Comparison of ENCODE assay signal across 8 mouse cellular contexts in the genomic region with DNA sequence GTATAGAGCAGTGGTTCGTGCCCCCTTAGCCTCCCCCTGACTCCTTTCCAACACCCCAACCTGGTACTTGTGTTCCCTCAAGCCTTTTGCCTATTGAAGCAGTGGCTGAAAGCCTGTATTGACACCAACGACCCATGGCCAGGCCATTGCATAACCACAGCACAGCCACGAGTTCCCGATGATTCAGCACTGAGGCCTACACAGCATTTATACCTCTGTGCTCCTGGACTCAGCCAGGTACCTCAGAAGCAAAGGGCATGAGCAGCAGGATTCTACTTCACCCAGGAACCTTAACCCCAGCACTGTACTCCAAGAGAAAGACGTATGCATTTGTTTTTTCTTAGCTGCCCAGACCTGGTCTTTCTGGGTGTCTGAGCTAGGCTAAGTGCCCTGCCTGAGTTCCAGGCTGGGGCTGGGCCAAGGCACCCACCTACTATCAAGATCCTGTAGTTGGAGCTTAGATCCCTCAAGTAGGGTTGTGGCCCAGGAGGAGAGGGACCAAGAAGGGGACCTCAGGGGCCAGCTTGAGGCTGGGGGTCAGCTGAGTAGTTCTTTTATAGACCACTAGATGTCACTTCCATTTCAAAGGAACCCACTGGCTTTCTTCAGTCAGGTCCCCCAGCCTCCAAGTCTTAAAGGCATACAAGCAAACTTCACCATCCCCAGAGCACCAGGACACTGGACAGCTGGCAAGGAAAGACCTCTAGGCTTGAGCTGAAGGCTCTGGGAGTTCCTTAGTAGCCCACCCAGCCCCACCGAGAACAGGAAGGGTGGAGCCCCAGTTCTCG.
DNase-seq lines count a peak whose midpoint lies in the region; ATAC-seq and TF ChIP-seq lines count a peak whose summit lies in the region.

No protein-coding gene starts in this region.

- H3K79me2 ChIP-seq in liver, adult 2 months (ENCODE audit: control insufficient read depth, insufficient read depth, low read length), result no peaks in the 10 kb centered on the region

- no peaks in the 10 kb centered on the region for H3K9me3 ChIP-seq in liver, embryonic 11.5 days (ENCODE audit: control insufficient read depth, low read length)
- H3K9me3 ChIP-seq in stomach, embryonic 14.5 days (ENCODE audit: control insufficient read depth, low read depth, low read length), result no peaks in the 10 kb centered on the region

- H3K9ac ChIP-seq in liver, embryonic 11.5 days (ENCODE audit: low read depth, low read length), result no peak overlapping the region
- H3K9ac ChIP-seq in liver, adult 2 months (ENCODE audit: low read depth, low read length), result peak overlapping the region; percentile 59
- H3K9ac ChIP-seq in stomach, embryonic 14.5 days (replicated peaks; ENCODE audit: low read depth, low read length), result no peak overlapping the region

- no peaks in the 10 kb centered on the region for H3K36me3 ChIP-seq in liver, embryonic 11.5 days (ENCODE audit: control insufficient read depth, insufficient read depth, low read length)
- no peaks in the 10 kb centered on the region for H3K36me3 ChIP-seq in liver, adult 2 months (ENCODE audit: control insufficient read depth, insufficient read depth, low read length)
- H3K36me3 ChIP-seq in stomach, embryonic 14.5 days (ENCODE audit: control insufficient read depth, insufficient read depth, low read length), result no peaks in the 10 kb centered on the region

- TF ChIP-seq POLR2A in liver, adult 2 months (IDR thresholded peaks at IDR 0.05; ENCODE audit: extremely low read depth, insufficient read depth, low read length), result no peak

- H3K27me3 ChIP-seq in liver, embryonic 11.5 days (replicated peaks; ENCODE audit: control insufficient read depth, insufficient read depth, low read length), result no peaks in the 10 kb centered on the region
- H3K27me3 ChIP-seq in liver, adult 2 months (ENCODE audit: control insufficient read depth, insufficient read depth, low read length), result no peaks in the 10 kb centered on the region
- no peaks in the 10 kb centered on the region for H3K27me3 ChIP-seq in stomach, embryonic 14.5 days (ENCODE audit: control insufficient read depth, insufficient read depth, low read length)

- 59% methylated on average over 7 of the region's 7 CpGs for WGBS in liver, embryonic 11.5 days
- WGBS in liver, adult 2 months, result 42% methylated on average over 7 of the region's 7 CpGs
- 73% methylated on average over 7 of the region's 7 CpGs for WGBS in stomach, embryonic 14.5 days

- H3K4me1 ChIP-seq in liver, embryonic 11.5 days (replicated peaks; ENCODE audit: control insufficient read depth, insufficient read depth, low read length), result peaks cover 7% of the 10 kb centered on the region
- H3K4me1 ChIP-seq in liver, adult 2 months (ENCODE audit: control insufficient read depth, insufficient read depth, low read length), result peaks cover 9% of the 10 kb centered on the region
- 0 out of 2 replicates have a peak, but pooled peaks cover 10% of the 10 kb centered on the region for H3K4me1 ChIP-seq in stomach, embryonic 14.5 days (ENCODE audit: control insufficient read depth, insufficient read depth, low read length)

- ATAC-seq in liver, embryonic 11.5 days (replicated peaks; ENCODE audit: low FRiP score), result no peak
- 0 out of 2 replicates have a peak, but pooled peaks have one; percentile 16 for ATAC-seq in stomach, embryonic 14.5 days (ENCODE audit: insufficient number of reproducible peaks, insufficient read depth, low FRiP score, low read depth)

- H3K27ac ChIP-seq in liver, embryonic 11.5 days (ENCODE audit: low read depth, low read length), result no peak overlapping the region
- H3K27ac ChIP-seq in liver, adult 2 months (replicated peaks; ENCODE audit: insufficient read depth, low read depth, low read length), result peak overlapping the region; percentile 93
- H3K27ac ChIP-seq in stomach, embryonic 14.5 days (ENCODE audit: low read length), result no peak overlapping the region

- peak; percentile 43 for DNase-seq in liver
- DNase-seq in liver, embryonic 11.5 days (ENCODE audit: low spot score), result no peak
- DNase-seq in embryo, embryonic 10.5 days (ENCODE audit: low spot score), result peak; percentile 59
- DNase-seq in liver, adult 2 months (ENCODE audit: extremely low read depth, low read depth, low spot score), result peak; percentile 95
- no peak for DNase-seq in ovary, postnatal 14 days (ENCODE audit: low spot score)
- DNase-seq in ovary, postnatal 10 days (ENCODE audit: low spot score), result no peak
- DNase-seq in spleen, postnatal 10 days (ENCODE audit: low spot score in 2 of 2), result no peak

- no peak overlapping the region for H3K4me3 ChIP-seq in liver, embryonic 11.5 days (ENCODE audit: low read depth, low read length)
- H3K4me3 ChIP-seq in liver, adult 2 months (ENCODE audit: insufficient read depth, low read depth, low read length), result no peak overlapping the region
- H3K4me3 ChIP-seq in stomach, embryonic 14.5 days (ENCODE audit: low read depth, low read length), result no peak overlapping the region

- TF ChIP-seq CTCF in liver, adult 2 months (IDR thresholded peaks at IDR 0.05; ENCODE audit: low read depth, low read length), result peak; percentile 29; the same call in 1 of the 2 replicates

- no peak overlapping the region for H3K4me2 ChIP-seq in liver, embryonic 11.5 days
- no peak overlapping the region for H3K4me2 ChIP-seq in stomach, embryonic 14.5 days (replicated peaks; ENCODE audit: low read depth, low read length)

Comparison
In these comparisons a context has a peak if more than half of its experiments do, and no peak if none do; other contexts are left out.
1. DNase-seq: peak in liver (single experiment), embryo, embryonic 10.5 days (single experiment) and liver, adult 2 months (single experiment); none in liver, embryonic 11.5 days (single experiment), ovary, postnatal 14 days (single experiment), ovary, postnatal 10 days (single experiment) and spleen, postnatal 10 days (0 of 2).